10 mouse cellular contexts compared by ENCODE assay signal in the genomic region with DNA sequence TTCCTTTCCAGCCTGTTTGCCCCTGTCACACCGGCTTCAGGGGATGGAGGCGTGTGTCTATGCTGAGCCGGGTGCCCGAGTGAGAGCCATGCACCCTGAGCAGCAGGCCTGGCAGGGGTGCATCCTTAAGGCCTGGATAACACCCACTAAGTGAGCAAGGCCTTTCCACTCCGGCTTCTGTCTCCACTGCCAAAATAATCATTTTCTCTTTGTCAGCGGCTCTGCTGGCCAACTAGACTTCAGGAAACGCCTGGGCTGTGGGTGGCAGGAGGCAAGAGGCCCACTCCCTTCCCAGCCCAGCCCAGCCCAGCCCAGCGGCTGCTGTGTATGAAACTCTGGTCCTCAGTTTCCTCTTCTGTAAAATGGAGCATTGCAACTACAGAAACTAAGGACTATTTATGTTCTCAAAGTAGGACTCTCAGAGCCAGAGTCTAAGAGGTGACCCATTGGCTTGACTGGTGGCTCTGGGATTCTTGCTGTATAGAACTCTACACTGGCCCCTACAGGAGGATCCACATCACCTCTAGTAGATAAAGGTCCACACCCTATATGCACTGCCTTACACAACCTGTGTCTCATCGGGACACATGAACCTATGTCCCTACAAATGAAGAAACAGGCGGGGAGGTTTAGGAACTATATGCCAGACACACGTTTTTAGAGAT.
DNase-seq lines count a peak whose midpoint lies in the region; ATAC-seq and TF ChIP-seq lines count a peak whose summit lies in the region.
"Had no signal": no experiment of that assay in that cellular context is flagged by ENCODE, and none has a peak within 500 bp of the region (broad histone marks: within the 10 kb centered on the region; RNA-seq: fewer than 3 reads in every experiment).

No protein-coding gene starts in this region.

- no peak for ATAC-seq in lung, embryonic 14.5 days (ENCODE audit: insufficient read depth)
- 0 out of 2 replicates have a peak, but pooled peaks have one; percentile 11 for ATAC-seq in heart, embryonic 16.5 days (replicated peaks; ENCODE audit: extremely low read depth, insufficient read depth, low FRiP score)
- peak; percentile 64 for ATAC-seq in liver, embryonic 13.5 days (ENCODE audit: low read depth)
- no peak for ATAC-seq in granulocyte monocyte progenitor cell, adult 5-6 weeks (replicated peaks; ENCODE audit: poor library complexity, severe bottlenecking)
- ATAC-seq: forebrain, postnatal 0 days had no signal

- no peak overlapping the region; the same call in 1 of the 2 replicates for H3K9ac ChIP-seq in lung, embryonic 14.5 days
- H3K9ac ChIP-seq in heart, embryonic 16.5 days (ENCODE audit: low read length), result 0 out of 2 replicates have a peak overlapping the region, but pooled peaks have one; percentile 41
- peak overlapping the region; percentile 51 for H3K9ac ChIP-seq in liver, embryonic 13.5 days
- H3K9ac ChIP-seq: forebrain, postnatal 0 days had no signal

- peak in 1 of 2 experiments; percentile 32 for DNase-seq in cerebellum, adult 2 months
- DNase-seq in cerebellum, postnatal 10 days, result no peak
- DNase-seq in lung, embryonic 14.5 days, result no peak
- DNase-seq in lung, adult 18-20 months, result no peak
- DNase-seq in liver, embryonic 13.5 days, result no peak
- no peak for DNase-seq in frontal cortex, postnatal 14 days (ENCODE audit: low spot score in 2 of 2)
- DNase-seq: forebrain, postnatal 0 days; kidney, adult 18-20 months had no signal

- H3K27ac ChIP-seq in cerebellum, adult 2 months (ENCODE audit: insufficient read depth, low read length), result peak overlapping the region; percentile 27
- H3K27ac ChIP-seq in lung, embryonic 14.5 days (ENCODE audit: low read depth), result peak overlapping the region; percentile 72
- H3K27ac ChIP-seq in heart, embryonic 16.5 days (ENCODE audit: low read length), result peak overlapping the region; percentile 47
- H3K27ac ChIP-seq in liver, embryonic 13.5 days, result peak overlapping the region; percentile 72

- 26% methylated on average over 11 of the region's 11 CpGs for WGBS in cerebellum, adult 2 months
- WGBS in lung, embryonic 14.5 days, result 50% methylated on average over 11 of the region's 11 CpGs
- 53% methylated on average over 11 of the region's 11 CpGs for WGBS in heart, embryonic 16.5 days
- WGBS in liver, embryonic 13.5 days (ENCODE audit: insufficient replicate concordance), result 20% methylated on average over 11 of the region's 11 CpGs

- no peaks in the 10 kb centered on the region for H3K9me3 ChIP-seq in lung, embryonic 14.5 days (ENCODE audit: low read depth, low read length)
- H3K9me3 ChIP-seq in heart, embryonic 16.5 days (replicated peaks; ENCODE audit: control insufficient read depth, low read length), result no peaks in the 10 kb centered on the region
- no peaks in the 10 kb centered on the region for H3K9me3 ChIP-seq in liver, embryonic 13.5 days (replicated peaks)

- no peak overlapping the region for H3K4me2 ChIP-seq in lung, embryonic 14.5 days
- no peak overlapping the region for H3K4me2 ChIP-seq in heart, embryonic 16.5 days (ENCODE audit: low read depth, low read length)
- peak overlapping the region; percentile 36 for H3K4me2 ChIP-seq in liver, embryonic 13.5 days

- no peak overlapping the region for H3K4me3 ChIP-seq in cerebellum, adult 2 months (replicated peaks; ENCODE audit: insufficient read depth, low read depth, low read length)
- no peak overlapping the region for H3K4me3 ChIP-seq in lung, embryonic 14.5 days (ENCODE audit: low read depth, low read length)
- H3K4me3 ChIP-seq in heart, embryonic 16.5 days (ENCODE audit: low read length), result no peak overlapping the region
- H3K4me3 ChIP-seq in liver, embryonic 13.5 days (replicated peaks), result no peak overlapping the region

- peak; percentile 7; the same call in 1 of the 2 replicates for TF ChIP-seq CTCF in cerebellum, adult 2 months (IDR thresholded peaks at IDR 0.05; ENCODE audit: borderline replicate concordance, insufficient read depth, low read depth, low read length)
- TF ChIP-seq CTCF in lung, embryonic 14.5 days (IDR thresholded peaks at IDR 0.05; ENCODE audit: low read depth), result peak; percentile 14; the same call in 1 of the 2 replicates

- H3K36me3 ChIP-seq in lung, embryonic 14.5 days (ENCODE audit: insufficient read depth), result peaks cover 26% of the 10 kb centered on the region
- H3K36me3 ChIP-seq in heart, embryonic 16.5 days (ENCODE audit: control insufficient read depth, insufficient read depth), result no peaks in the 10 kb centered on the region
- H3K36me3 ChIP-seq in liver, embryonic 13.5 days, result peaks cover 21% of the 10 kb centered on the region

- no peak for TF ChIP-seq POLR2A in cerebellum, adult 2 months (IDR thresholded peaks at IDR 0.05; ENCODE audit: borderline replicate concordance, insufficient read depth, low read length)

- H3K4me1 ChIP-seq in cerebellum, adult 2 months (ENCODE audit: control insufficient read depth, insufficient read depth, low read length), result peaks cover 79% of the 10 kb centered on the region
- peaks cover 32% of the 10 kb centered on the region for H3K4me1 ChIP-seq in lung, embryonic 14.5 days (ENCODE audit: insufficient read depth)
- H3K4me1 ChIP-seq in heart, embryonic 16.5 days (ENCODE audit: control insufficient read depth, insufficient read depth, low read length), result peaks cover 49% of the 10 kb centered on the region
- H3K4me1 ChIP-seq in liver, embryonic 13.5 days (replicated peaks), result peaks cover 89% of the 10 kb centered on the region

- no peaks in the 10 kb centered on the region for H3K27me3 ChIP-seq in cerebellum, adult 2 months (ENCODE audit: control insufficient read depth, insufficient read depth, low read length)
- H3K27me3 ChIP-seq in lung, embryonic 14.5 days (ENCODE audit: insufficient read depth, low read length), result no peaks in the 10 kb centered on the region
- H3K27me3 ChIP-seq in heart, embryonic 16.5 days (ENCODE audit: control insufficient read depth, insufficient read depth, low read length), result no peaks in the 10 kb centered on the region
- no peaks in the 10 kb centered on the region for H3K27me3 ChIP-seq in liver, embryonic 13.5 days

Comparison
In these comparisons a context has a peak if more than half of its experiments do, and no peak if none do; other contexts are left out.
1. ATAC-seq: peak in heart, embryonic 16.5 days (single experiment) and liver, embryonic 13.5 days (single experiment); none in lung, embryonic 14.5 days (single experiment) and granulocyte monocyte progenitor cell, adult 5-6 weeks (single experiment).
2. Peak in every context shown above with its lines, with median percentiles within 50 percentile points of each other: H3K27ac ChIP-seq.